Mouse (Mus musculus): ENCODE data around the gene Adgrf1.

- TF ChIP-seq CTCF (IDR thresholded peaks at IDR 0.05; ENCODE audit: low read depth, low read length), result no peak
- no peak for TF ChIP-seq POLR2A (IDR thresholded peaks at IDR 0.05; ENCODE audit: borderline replicate concordance, low read depth, low read length)
Measured at GRCm38 (mm10) chr17:43338279-43338678, 68.2 kb downstream of the Adgrf1 start.
